Mouse (Mus musculus): ENCODE measurements around the gene Dpep2nb. TPM values are rescaled to one million over a fixed set of nuclear protein-coding genes. Genes with fewer than 3 reads are reported as not detected.

The Dpep2nb gene
- polyA plus RNA-seq (2012; rRNA removed): not detected in 2 replicates

GRCm38 (mm10) chr8:106005875-106006274 is at the start of gene Dpep2nb:
Dpep2nb (minus strand) TSS chr8:106005975.

GRCm38 (mm10) chr8:106011643-106011986 is 5.8 kb upstream of the Dpep2nb start, which contains the start of gene Ddx28:
Ddx28 (minus strand) TSS chr8:106011882.

GRCm38 (mm10) chr8:105990856-105991387 is 14.9 kb downstream of the Dpep2nb start, which contains the start of gene Dus2:
Dus2 (plus strand) TSS chr8:105991337.

GRCm38 (mm10) chr8:105979325-105979724 is 26.4 kb downstream of the Dpep2nb start, which contains the start of gene Dpep3:
Dpep3 (minus strand) TSS chr8:105979429.

GRCm38 (mm10) chr8:105965905-105966341 is 39.9 kb downstream of the Dpep2nb start, which contains the start of gene Slc12a4:
Slc12a4 (minus strand) TSS chr8:105966097.

Other genes with a start within 250 kb of the Dpep2nb start
- gene Gfod2, start 247.3 kb downstream of the Dpep2nb start, polyA plus RNA-seq (2012; rRNA removed): 5.3 and 5.6 TPM in 2 replicates
- 10.5 and 10.6 TPM in 2 replicates for gene Ranbp10, start 178.6 kb downstream of the Dpep2nb start, polyA plus RNA-seq (2012; rRNA removed)
- not detected in 2 replicates for gene Tsnaxip1, start 178.2 kb downstream of the Dpep2nb start, polyA plus RNA-seq (2012; rRNA removed)
- 6.6 and 6.7 TPM in 2 replicates for gene Cenpt, start 152.7 kb downstream of the Dpep2nb start, polyA plus RNA-seq (2012; rRNA removed)
- gene Thap11, start 150.8 kb downstream of the Dpep2nb start, polyA plus RNA-seq (2012; rRNA removed): 26.9 and 36.7 TPM in 2 replicates
- gene Nutf2, start 145.4 kb downstream of the Dpep2nb start, polyA plus RNA-seq (2012; rRNA removed): 2.5 and 9.7 TPM in 2 replicates
- 29.6 and 40.6 TPM in 2 replicates for gene Edc4, start 125.1 kb downstream of the Dpep2nb start, polyA plus RNA-seq (2012; rRNA removed)
- 1.5 and 2.0 TPM in 2 replicates for gene Nrn1l, start 112.4 kb downstream of the Dpep2nb start, polyA plus RNA-seq (2012; rRNA removed)
- 13.3 and 13.9 TPM in 2 replicates for gene Pskh1, start 105.5 kb downstream of the Dpep2nb start, polyA plus RNA-seq (2012; rRNA removed)
- gene Ctrl, start 72.1 kb downstream of the Dpep2nb start, polyA plus RNA-seq (2012; rRNA removed): 0.86 and 1.3 TPM in 2 replicates
- 56.1 and 73.9 TPM in 2 replicates for gene Psmb10, start 67.5 kb downstream of the Dpep2nb start, polyA plus RNA-seq (2012; rRNA removed)
- 1.1 and 1.5 TPM in 2 replicates for gene Lcat, start 62.6 kb downstream of the Dpep2nb start, polyA plus RNA-seq (2012; rRNA removed)
- gene Slc12a4, start 39.9 kb downstream of the Dpep2nb start, polyA plus RNA-seq (2012; rRNA removed): 11.7 and 12.5 TPM in 2 replicates
- gene Dpep3, start 26.5 kb downstream of the Dpep2nb start, polyA plus RNA-seq (2012; rRNA removed): 0.08 TPM in 1 of 2 replicates, not detected in the other
- 1.2 and 2.2 TPM in 2 replicates for gene Dus2, start 14.6 kb downstream of the Dpep2nb start, polyA plus RNA-seq (2012; rRNA removed)
- gene Ddx28, start 5.9 kb upstream of the Dpep2nb start, polyA plus RNA-seq (2012; rRNA removed): 3.3 and 4.3 TPM in 2 replicates
- gene Nfatc3, start 52.9 kb upstream of the Dpep2nb start, polyA plus RNA-seq (2012; rRNA removed): 3.7 and 5.8 TPM in 2 replicates
- 50.7 and 61.8 TPM in 2 replicates for gene Esrp2, start 131.0 kb upstream of the Dpep2nb start, polyA plus RNA-seq (2012; rRNA removed)
- 3.4 and 3.8 TPM in 2 replicates for gene Pla2g15, start 144.4 kb upstream of the Dpep2nb start, polyA plus RNA-seq (2012; rRNA removed)
- 3.8 and 7.7 TPM in 2 replicates for gene Slc7a6, start 162.9 kb upstream of the Dpep2nb start, polyA plus RNA-seq (2012; rRNA removed)
- gene Slc7a6os, start 205.0 kb upstream of the Dpep2nb start, polyA plus RNA-seq (2012; rRNA removed): 5.6 and 10.4 TPM in 2 replicates
- 8.9 and 9.4 TPM in 2 replicates for gene Prmt7, start 205.0 kb upstream of the Dpep2nb start, polyA plus RNA-seq (2012; rRNA removed)